Mouse (Mus musculus) limb, embryonic 10.5 days (tissue): ENCODE measurements around the gene Rpp25l. TPM values are rescaled to one million over a fixed set of nuclear protein-coding genes. Genes with fewer than 3 reads are reported as not detected.
A peak's percentile ranks its signal among the peaks of the same experiment; 100 is the strongest.

Experiments used
- DNase-seq: peaks from one replicate; pipeline ENCODE4 v3.0.0-alpha.2; 2017; ENCODE audit warnings: low spot score
- H3K27ac ChIP-seq: fragments of 300-500 bp; sonication (generic); 2 replicates; pipeline ENCODE4 v1.5.1; 2016; ENCODE audit warnings: mild to moderate bottlenecking
- H3K27me3 ChIP-seq: fragments of 300-500 bp; sonication (generic); 2 replicates; pipeline ENCODE4 v1.6.1; 2016; ENCODE audit warnings: low read depth, mild to moderate bottlenecking; ENCODE audit not compliant: poor library complexity, severe bottlenecking
- H3K36me3 ChIP-seq: fragments of 300-500 bp; sonication (generic); 2 replicates; pipeline ENCODE4 v1.6.1; 2016; ENCODE audit warnings: mild to moderate bottlenecking, moderate library complexity
- H3K4me1 ChIP-seq: fragments of 300-500 bp; sonication (generic); 2 replicates; pipeline ENCODE4 v1.6.1; 2016
- H3K4me3 ChIP-seq: fragments of 300-500 bp; sonication (generic); 2 replicates; pipeline ENCODE4 v1.5.1; 2016; ENCODE audit warnings: mild to moderate bottlenecking, moderate library complexity
- H3K9me3 ChIP-seq: fragments of 300-500 bp; sonication (generic); replicated peaks from 2 replicates; pipeline ENCODE4 v1.6.1; 2016; ENCODE audit warnings: mild to moderate bottlenecking
- WGBS: fragments of 180-500 bp; shearing (Covaris S2); methylation state at CpG from one replicate; pipeline ENCODE4 v1.1.7; 2016; 5-methylcytosine and 5-hydroxymethylcytosine counted together
- polyA plus RNA-seq: library from polyadenylated mRNA; unstranded; fragments of >200 nt; fragmentation: Nextera tagmentation; extraction: Ambion mirVana; gene quantifications from 2 replicates; pipeline ENCODE4 v1.2.1, GENCODE M21; 2016

The Rpp25l gene
- polyA plus RNA-seq, 1 experiment from 2014 or later = 93.6 TPM

GRCm38 (mm10) chr4:41671500-41671899 is 41.8 kb downstream of the Rpp25l start:
- Histone ChIP-seq H3K9me3 (no peaks in the 10 kb centered on the region), H3K4me3 (no peak overlapping the region), H3K27me3 (peaks cover 100% of the 10 kb centered on the region), H3K27ac (no peak overlapping the region), H3K4me1 (peaks cover 43% of the 10 kb centered on the region), H3K36me3 (peaks cover 22% of the 10 kb centered on the region)
- 34% methylated on average over 5 of the region's 5 CpGs for WGBS
- DNase-seq = no peak

GRCm38 (mm10) chr4:41670836-41671235 is 42.5 kb downstream of the Rpp25l start:
- Histone ChIP-seq H3K4me3 (no peak overlapping the region), H3K36me3 (peaks cover 22% of the 10 kb centered on the region), H3K27ac (no peak overlapping the region), H3K9me3 (no peaks in the 10 kb centered on the region), H3K4me1 (peaks cover 43% of the 10 kb centered on the region), H3K27me3 (peaks cover 100% of the 10 kb centered on the region)
- 84% methylated on average over 18 of the region's 18 CpGs for WGBS
- no peak for DNase-seq

- Histone ChIP-seq H3K4me1 (peaks cover 65% of the 10 kb centered on the region), H3K27ac (0 out of 2 replicates have a peak overlapping the region, but pooled peaks have one; percentile 19), H3K36me3 (peaks cover 18% of the 10 kb centered on the region), H3K9me3 (no peaks in the 10 kb centered on the region), H3K4me3 (no peak overlapping the region), H3K27me3 (peaks cover 100% of the 10 kb centered on the region)
- no peak for DNase-seq
- 86% methylated on average over 11 of the region's 11 CpGs for WGBS
Observed at GRCm38 (mm10) chr4:41666646-41667045, 46.7 kb downstream of the Rpp25l start.

GRCm38 (mm10) chr4:41665009-41665675 is 48.2 kb downstream of the Rpp25l start:
- peak overlapping the region; percentile 26; the same call in 1 of the 2 replicates for H3K4me3 ChIP-seq
- H3K27me3 ChIP-seq = peaks cover 98% of the 10 kb centered on the region
- H3K36me3 ChIP-seq = peaks cover 10% of the 10 kb centered on the region; the same call in 1 of the 2 replicates
- H3K27ac ChIP-seq = peak overlapping the region; percentile 67
- 5% methylated on average over 7 of the region's 8 CpGs for WGBS
- peaks cover 69% of the 10 kb centered on the region for H3K4me1 ChIP-seq
- no peaks in the 10 kb centered on the region for H3K9me3 ChIP-seq
- DNase-seq = no peak

- Histone ChIP-seq H3K36me3 (peaks cover 10% of the 10 kb centered on the region; the same call in 1 of the 2 replicates), H3K4me3 (no peak overlapping the region), H3K27ac (peak overlapping the region; percentile 67; the same call in 1 of the 2 replicates), H3K27me3 (peaks cover 97% of the 10 kb centered on the region), H3K4me1 (peaks cover 72% of the 10 kb centered on the region), H3K9me3 (no peaks in the 10 kb centered on the region)
- DNase-seq = no peak
- WGBS = 9% methylated on average over 7 of the region's 7 CpGs
Observed at GRCm38 (mm10) chr4:41664533-41664932, 48.8 kb downstream of the Rpp25l start.

GRCm38 (mm10) chr4:41663614-41664013 is 49.7 kb downstream of the Rpp25l start:
- 15% methylated on average over 9 of the region's 9 CpGs for WGBS
- Histone ChIP-seq H3K9me3 (no peaks in the 10 kb centered on the region), H3K36me3 (0 out of 2 replicates have a peak, but pooled peaks cover 5% of the 10 kb centered on the region), H3K4me3 (peak overlapping the region; percentile 11; the same call in 1 of the 2 replicates), H3K27ac (peak overlapping the region; percentile 31; the same call in 1 of the 2 replicates), H3K4me1 (peaks cover 81% of the 10 kb centered on the region), H3K27me3 (peaks cover 97% of the 10 kb centered on the region)
- peak; percentile 58 for DNase-seq

GRCm38 (mm10) chr4:41662723-41663122 is 50.6 kb downstream of the Rpp25l start:
- peaks cover 97% of the 10 kb centered on the region for H3K27me3 ChIP-seq
- H3K9me3 ChIP-seq = no peaks in the 10 kb centered on the region
- whole genome bisulfite sequencing = 10% methylated on average over 11 of the region's 11 CpGs
- H3K4me3 ChIP-seq = peak overlapping the region; percentile 2; the same call in 1 of the 2 replicates
- H3K36me3 ChIP-seq = peaks cover 6% of the 10 kb centered on the region
- H3K27ac ChIP-seq = peak overlapping the region; percentile 84
- H3K4me1 ChIP-seq = peaks cover 90% of the 10 kb centered on the region
- no peak for DNase-seq

Other genes starting within 250 kb of the Rpp25l start
- gene Kif24, start 248.6 kb downstream of the Rpp25l start, polyA plus RNA-seq = 14.1 and 14.5 TPM in 2 replicates
- gene Nudt2, start 248.4 kb downstream of the Rpp25l start, polyA plus RNA-seq = 54.3 and 56.9 TPM in 2 replicates
- 3.4 and 5.2 TPM in 2 replicates for gene AI464131, start 210.5 kb downstream of the Rpp25l start, polyA plus RNA-seq
- 4.3 and 7.3 TPM in 2 replicates for gene 1110017D15Rik, start 196.2 kb downstream of the Rpp25l start, polyA plus RNA-seq
- 1.1 and 1.9 TPM in 2 replicates for gene Fam219a, start 144.0 kb downstream of the Rpp25l start, polyA plus RNA-seq
- gene Dnaic1, start 143.8 kb downstream of the Rpp25l start, polyA plus RNA-seq = 0.93 and 1.7 TPM in 2 replicates
- 21.0 and 24.2 TPM in 2 replicates for gene Enho, start 73.2 kb downstream of the Rpp25l start, polyA plus RNA-seq
- gene Cntfr, start 16.4 kb downstream of the Rpp25l start, polyA plus RNA-seq = 6.1 and 7.8 TPM in 2 replicates
- gene Il11ra1, start 13.5 kb downstream of the Rpp25l start, polyA plus RNA-seq = 202 and 253 TPM in 2 replicates
- 118 and 123 TPM in 2 replicates for gene Dctn3, start 9.6 kb upstream of the Rpp25l start, polyA plus RNA-seq
- gene Arid3c, start 17.6 kb upstream of the Rpp25l start, polyA plus RNA-seq = not detected in 2 replicates
- gene Galt, start 41.7 kb upstream of the Rpp25l start, polyA plus RNA-seq = 33.7 and 37.6 TPM in 2 replicates
- gene Sigmar1, start 42.6 kb upstream of the Rpp25l start, polyA plus RNA-seq = 83.7 and 91.1 TPM in 2 replicates
- 26.7 and 35.6 TPM in 2 replicates for gene Ccl27a, start 60.7 kb upstream of the Rpp25l start, polyA plus RNA-seq
- gene Gm21541, start 190.1 kb upstream of the Rpp25l start, polyA plus RNA-seq = not detected in 2 replicates
- 1.0 and 1.1 TPM in 2 replicates for gene Gm20878, start 228.0 kb upstream of the Rpp25l start, polyA plus RNA-seq